Mouse (Mus musculus): Measurements from ENCODE around the gene Pigh. TPM values are rescaled to one million over a fixed set of nuclear protein-coding genes. Genes with fewer than 3 reads are reported as not detected.

Gene Pigh
- total RNA-seq, 4 experiments from 2014 or later: 8.1 to 12.4 (median 9.7) TPM

Other genes with a start within 250 kb of the Pigh start
- gene Atp6v1d, start 228.0 kb downstream of the Pigh start, total RNA-seq (2022): 100 to 1,000 TPM; 280 to 292 (median 289) TPM
- 10 to 100 TPM; 41.5 to 55.3 (median 44.0) TPM for gene Eif2s1, start 227.8 kb downstream of the Pigh start, total RNA-seq (2022)
- under 1 TPM in 1 of 4 experiments, not detected in 3; 0.38 TPM for gene Plek2, start 182.7 kb downstream of the Pigh start, total RNA-seq (2022)
- gene Tmem229b, start 82.0 kb downstream of the Pigh start, total RNA-seq (2022): 10 to 100 TPM; 26.9 to 30.3 (median 28.3) TPM
- gene Plekhh1, start 60.5 kb downstream of the Pigh start, total RNA-seq (2022): 10 to 100 TPM; 21.1 to 27.5 (median 25.0) TPM
- 1 to 10 TPM; 4.5 to 5.7 (median 5.6) TPM for gene Arg2, start 41.1 kb upstream of the Pigh start, total RNA-seq (2022)
- gene Vti1b, start 83.0 kb upstream of the Pigh start, total RNA-seq (2022): 100 to 1,000 TPM; 236 to 253 (median 243) TPM
- gene Rdh11, start 102.6 kb upstream of the Pigh start, total RNA-seq (2022): 10 to 100 TPM; 23.6 to 29.3 (median 24.5) TPM
- 1 to 10 TPM; 1.4 to 2.7 (median 2.2) TPM for gene Rdh12, start 119.3 kb upstream of the Pigh start, total RNA-seq (2022)
- 10 to 100 TPM; 28.0 to 34.1 (median 30.7) TPM for gene Zfyve26, start 206.7 kb upstream of the Pigh start, total RNA-seq (2022)
- gene Rad51b, start 207.6 kb upstream of the Pigh start, total RNA-seq (2022): under 1 TPM in 1 of 4 experiments, not detected in 3; 0.39 TPM